In the genomic region with DNA sequence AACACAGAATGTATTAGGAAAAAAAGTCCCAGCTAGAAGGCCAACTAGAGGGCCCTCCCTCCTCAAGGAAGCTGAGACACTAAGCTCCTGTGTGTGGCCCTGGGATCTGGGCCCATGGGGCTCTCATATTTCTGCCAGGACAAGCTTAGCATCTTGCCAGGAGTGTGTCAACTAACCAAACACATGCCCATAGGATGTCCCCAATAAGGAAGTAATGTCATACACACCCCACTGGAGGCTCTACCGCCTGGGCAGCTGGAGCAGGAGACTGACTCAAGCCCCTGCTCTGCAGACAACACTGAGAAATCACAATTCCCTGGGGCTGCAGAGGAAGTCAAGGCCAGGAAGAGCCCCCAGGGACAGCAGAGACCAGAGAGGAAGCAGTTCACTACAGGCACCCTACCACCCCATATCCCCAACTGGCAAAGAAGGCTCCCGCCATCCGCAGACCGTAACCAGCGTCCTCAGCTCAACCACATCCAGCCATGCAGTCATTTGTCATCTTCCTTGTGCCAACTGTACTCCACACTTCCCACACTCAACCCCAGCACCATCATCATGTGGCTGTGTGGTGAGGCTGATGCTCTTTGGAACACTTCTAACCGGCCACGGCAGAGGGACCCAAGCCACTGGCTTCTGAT, we compare ENCODE assay signal across 8 mouse cellular contexts. TPM values are rescaled to one million over a fixed set of nuclear protein-coding genes. Genes with fewer than 3 reads are reported as not detected.
DNase-seq lines count a peak whose midpoint lies in the region; ATAC-seq and TF ChIP-seq lines count a peak whose summit lies in the region.

No protein-coding gene starts in this region.

- H3K27ac ChIP-seq in embryonic facial prominence, embryonic 13.5 days = no peak overlapping the region
- no peak overlapping the region; the same call in 1 of the 2 replicates for H3K27ac ChIP-seq in embryonic facial prominence, embryonic 10.5 days (replicated peaks)
- H3K27ac ChIP-seq in hindbrain, embryonic 16.5 days (ENCODE audit: low read depth, low read length) = peak overlapping the region; percentile 51; the same call in 1 of the 2 replicates

- H3K4me1 ChIP-seq in embryonic facial prominence, embryonic 13.5 days = peaks cover 38% of the 10 kb centered on the region
- H3K4me1 ChIP-seq in embryonic facial prominence, embryonic 10.5 days = peaks cover 41% of the 10 kb centered on the region
- H3K4me1 ChIP-seq in hindbrain, embryonic 16.5 days (ENCODE audit: control insufficient read depth, insufficient read depth, low read depth, low read length) = peaks cover 38% of the 10 kb centered on the region
- H3K4me1 ChIP-seq in lung, adult 2 months (ENCODE audit: control insufficient read depth, insufficient read depth, low read length) = peaks cover 11% of the 10 kb centered on the region

- H3K4me3 ChIP-seq in embryonic facial prominence, embryonic 13.5 days = no peak overlapping the region
- no peak overlapping the region for H3K4me3 ChIP-seq in embryonic facial prominence, embryonic 10.5 days
- no peak overlapping the region for H3K4me3 ChIP-seq in hindbrain, embryonic 16.5 days (ENCODE audit: low read length)
- no peak overlapping the region for H3K4me3 ChIP-seq in myocyte
- H3K4me3 ChIP-seq in lung, adult 2 months (replicated peaks; ENCODE audit: extremely low read depth, low read depth, low read length) = no peak overlapping the region

- no peak for DNase-seq in embryonic facial prominence, embryonic 10.5 days (ENCODE audit: low spot score)
- peak; percentile 64 for DNase-seq in right cerebral cortex, adult 18-20 months
- DNase-seq in right cerebral cortex, postnatal 25 days = no peak
- DNase-seq in layer of hippocampus, adult 11-12 months (ENCODE audit: low spot score) = no peak
- no peak for DNase-seq in lung, adult 2 months

- peak overlapping the region; percentile 28; the same call in 1 of the 2 replicates for H3K4me2 ChIP-seq in embryonic facial prominence, embryonic 13.5 days
- H3K4me2 ChIP-seq in hindbrain, embryonic 16.5 days (ENCODE audit: low read length) = peak overlapping the region; percentile 77
- H3K4me2 ChIP-seq in myocyte (ENCODE audit: low read depth) = peak overlapping the region; percentile 32

- H3K9me3 ChIP-seq in embryonic facial prominence, embryonic 13.5 days = no peaks in the 10 kb centered on the region
- H3K9me3 ChIP-seq in embryonic facial prominence, embryonic 10.5 days = no peaks in the 10 kb centered on the region
- H3K9me3 ChIP-seq in hindbrain, embryonic 16.5 days (ENCODE audit: control insufficient read depth, low read length) = no peaks in the 10 kb centered on the region

- no peak for TF ChIP-seq CTCF in lung, adult 2 months (IDR thresholded peaks at IDR 0.05; ENCODE audit: insufficient read depth, low read length)

- H3K36me3 ChIP-seq in embryonic facial prominence, embryonic 13.5 days = no peaks in the 10 kb centered on the region
- no peaks in the 10 kb centered on the region for H3K36me3 ChIP-seq in embryonic facial prominence, embryonic 10.5 days (replicated peaks)
- H3K36me3 ChIP-seq in hindbrain, embryonic 16.5 days (ENCODE audit: control insufficient read depth, insufficient read depth, low read length) = no peaks in the 10 kb centered on the region
- H3K36me3 ChIP-seq in myocyte (ENCODE audit: control insufficient read depth, insufficient read depth) = no peaks in the 10 kb centered on the region

- no peak for ATAC-seq in embryonic facial prominence, embryonic 13.5 days (ENCODE audit: insufficient number of reproducible peaks, insufficient read depth, low FRiP score, low TSS enrichment, low read depth)
- no peak for ATAC-seq in hindbrain, embryonic 16.5 days

- peak overlapping the region; percentile 21; the same call in 1 of the 2 replicates for H3K9ac ChIP-seq in embryonic facial prominence, embryonic 13.5 days
- H3K9ac ChIP-seq in hindbrain, embryonic 16.5 days (ENCODE audit: low read depth, low read length) = peak overlapping the region; percentile 45; the same call in 1 of the 2 replicates

- H3ac ChIP-seq in myocyte (ENCODE audit: control insufficient read depth, insufficient read length) = no peak overlapping the region

- 81% methylated on average over 7 of the region's 7 CpGs for WGBS in embryonic facial prominence, embryonic 13.5 days
- WGBS in embryonic facial prominence, embryonic 10.5 days = 89% methylated on average over 7 of the region's 7 CpGs
- WGBS in hindbrain, embryonic 16.5 days = 85% methylated on average over 7 of the region's 7 CpGs
- 59% methylated on average over 7 of the region's 7 CpGs for WGBS in lung, adult 2 months

- no peaks in the 10 kb centered on the region for H3K27me3 ChIP-seq in embryonic facial prominence, embryonic 13.5 days
- H3K27me3 ChIP-seq in embryonic facial prominence, embryonic 10.5 days (replicated peaks; ENCODE audit: low read depth, poor library complexity, severe bottlenecking) = no peaks in the 10 kb centered on the region
- no peaks in the 10 kb centered on the region for H3K27me3 ChIP-seq in hindbrain, embryonic 16.5 days (replicated peaks; ENCODE audit: control insufficient read depth, insufficient read depth, low read length)
- H3K27me3 ChIP-seq in myocyte (ENCODE audit: control insufficient read depth, insufficient read depth, insufficient read length) = no peaks in the 10 kb centered on the region

- H3K79me2 ChIP-seq in myocyte (ENCODE audit: control insufficient read depth, insufficient read depth) = peaks cover 14% of the 10 kb centered on the region

- no peak for TF ChIP-seq POLR2A in myocyte (IDR thresholded peaks at IDR 0.05; ENCODE audit: insufficient read length, low read depth)
- TF ChIP-seq POLR2A in lung, adult 2 months (IDR thresholded peaks at IDR 0.05; ENCODE audit: borderline replicate concordance, extremely low read depth, low read depth, low read length) = no peak

TF ChIP-seq in myocyte, 11 proteins besides CTCF, POLR2A, EP300 and RAD21:
- TF ChIP-seq E2F4 (IDR thresholded peaks at IDR 0.05; ENCODE audit: insufficient read depth) = no peak
- no peak for TF ChIP-seq MYOD1 (IDR thresholded peaks at IDR 0.05; ENCODE audit: control insufficient read depth in 1 of 3, insufficient read length in 2 of 3, low read depth in 2 of 3)
- TF ChIP-seq MYOG (IDR thresholded peaks at IDR 0.05; ENCODE audit: control insufficient read depth in 1 of 3, insufficient read depth in 1 of 3, insufficient read length in 2 of 3, low read depth in 2 of 3) = no peak
- TF ChIP-seq REST (IDR thresholded peaks at IDR 0.05; ENCODE audit: insufficient read depth, insufficient read length) = no peak
- TF ChIP-seq TCF3 (IDR thresholded peaks at IDR 0.05; ENCODE audit: insufficient read length, low read depth) = no peak
- no peak for TF ChIP-seq POLR2AphosphoS2 (IDR thresholded peaks at IDR 0.05; ENCODE audit: insufficient read length, low read depth)
- TF ChIP-seq SRF (IDR thresholded peaks at IDR 0.05; ENCODE audit: control insufficient read depth, insufficient read length, low read depth) = no peak
- no peak for TF ChIP-seq TCF12 (IDR thresholded peaks at IDR 0.05; ENCODE audit: insufficient read depth, poor library complexity, severe bottlenecking)
- TF ChIP-seq USF1 (IDR thresholded peaks at IDR 0.05; ENCODE audit: low read depth) = no peak
- no peak for TF ChIP-seq CEBPB (IDR thresholded peaks at IDR 0.05; ENCODE audit: insufficient read depth, poor library complexity, severe bottlenecking)
- TF ChIP-seq MAX (IDR thresholded peaks at IDR 0.05; ENCODE audit: low read depth) = no peak

RNA-seq across cellular contexts. Expression of a gene that starts 3.0 kb away (rescaled TPM):
- 23.7 and 25.8 TPM in 2 replicates for polyA plus RNA-seq in embryonic facial prominence, embryonic 13.5 days (2015; fragmentation: Nextera tagmentation; extraction: Ambion mirVana)
- 14.4 and 16.1 TPM in 2 replicates for polyA plus RNA-seq in embryonic facial prominence, embryonic 10.5 days (2016; fragmentation: Nextera tagmentation; extraction: Ambion mirVana)
- polyA plus RNA-seq in hindbrain, embryonic 16.5 days (2015; fragmentation: Nextera tagmentation; extraction: Ambion mirVana) = 43.9 and 46.5 TPM in 2 replicates
- 14.5 TPM for polyA plus RNA-seq in myocyte (2012; fragmentation: generic; extraction: Trizol)
- polyA plus RNA-seq in lung, adult 2 months (2012; rRNA removed) = 47.0 and 49.9 TPM in 2 replicates
